Mouse (Mus musculus): Measurements from ENCODE around the gene Dffa.

DNA sequence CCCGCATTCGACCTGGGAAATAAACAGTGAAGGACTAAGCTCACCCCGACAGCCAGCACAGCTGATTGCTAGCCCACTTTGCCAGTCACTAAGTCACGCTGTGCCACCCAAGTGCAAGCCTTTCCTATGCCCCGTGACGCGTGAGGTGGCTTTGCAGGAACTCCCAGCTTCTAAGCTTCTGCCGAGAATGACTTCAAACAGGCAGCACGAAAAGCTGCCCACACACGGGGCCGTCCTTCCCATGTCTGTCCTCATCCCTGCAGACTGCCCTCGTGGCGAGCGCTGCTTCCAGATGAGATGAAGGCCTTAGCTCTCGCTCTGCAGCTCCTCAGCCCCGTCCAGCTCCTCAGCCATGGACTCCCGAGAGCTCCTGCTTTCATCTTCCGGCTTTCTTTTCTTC, 24.5 kb downstream of the Dffa start:
- TF ChIP-seq CTCF (IDR thresholded peaks at IDR 0.05) = no peak
- TF ChIP-seq POLR2A (IDR thresholded peaks at IDR 0.05; ENCODE audit: insufficient read depth, low read depth, low read length) = no peak

All from heart, adult 2 months (tissue).